Comparison of ENCODE assay signal across 22 mouse cellular contexts in genomic region chr13:24680951-24681350, GRCm38 (mm10).
DNase-seq lines count a peak whose midpoint lies in the region; ATAC-seq lines count a peak whose summit lies in the region.
"Had no signal": no experiment of that assay in that cellular context is flagged by ENCODE, and none has a peak within 500 bp of the region (broad histone marks: within the 10 kb centered on the region; RNA-seq: fewer than 3 reads in every experiment).

No protein-coding gene starts in this region.

- no peak overlapping the region for H3K4me2 ChIP-seq in forebrain, embryonic 14.5 days (ENCODE audit: low read length)
- H3K4me2 ChIP-seq: embryonic facial prominence, embryonic 13.5 days; embryonic facial prominence, embryonic 15.5 days; forebrain, embryonic 13.5 days had no signal

- no peak overlapping the region for H3K4me3 ChIP-seq in forebrain, embryonic 14.5 days (ENCODE audit: low read depth, low read length)
- H3K4me3 ChIP-seq in forebrain, embryonic 10.5 days: no peak overlapping the region
- H3K4me3 ChIP-seq: embryonic facial prominence, embryonic 13.5 days; embryonic facial prominence, embryonic 15.5 days; erythroblast, embryonic 14.5 days; forebrain, embryonic 13.5 days had no signal

- H3K9ac ChIP-seq in forebrain, embryonic 14.5 days (ENCODE audit: low read length): no peak overlapping the region
- H3K9ac ChIP-seq: embryonic facial prominence, embryonic 13.5 days; embryonic facial prominence, embryonic 15.5 days; forebrain, embryonic 13.5 days had no signal

- DNase-seq in forebrain, embryonic 14.5 days (ENCODE audit: low spot score): peak; percentile 41
- DNase-seq in forebrain, embryonic 10.5 days (ENCODE audit: extremely low spot score, low spot score): no peak
- DNase-seq in retina, postnatal 1 day: peak; percentile 51
- DNase-seq in retina, embryonic 14.5 days (ENCODE audit: low spot score): no peak
- no peak for DNase-seq in embryo, embryonic 11 days
- DNase-seq: adrenal gland, adult 2 months; adrenal gland, postnatal 10 days; adrenal gland, postnatal 25 days; B cell, adult 2 months; cerebellum, adult 11-12 months; cerebellum, adult 2 months; cerebellum, adult 9-10 months; cerebellum, postnatal 10 days; cerebellum, postnatal 25 days had no signal

- no peaks in the 10 kb centered on the region for H3K27me3 ChIP-seq in forebrain, embryonic 14.5 days (replicated peaks; ENCODE audit: control insufficient read depth, insufficient read depth, low read length)
- no peaks in the 10 kb centered on the region for H3K27me3 ChIP-seq in forebrain, embryonic 10.5 days (ENCODE audit: poor library complexity, severe bottlenecking)
- H3K27me3 ChIP-seq: CH12.LX; embryonic facial prominence, embryonic 13.5 days; embryonic facial prominence, embryonic 15.5 days; forebrain, embryonic 13.5 days had no signal

- no peak for ATAC-seq in forebrain, embryonic 14.5 days
- ATAC-seq: CD4-positive, CD25-positive, alpha-beta regulatory T cell, adult 4 months; forebrain, embryonic 13.5 days; forebrain, embryonic 16.5 days had no signal

- 52% methylated on average over 4 of the region's 4 CpGs for WGBS in forebrain, embryonic 14.5 days
- 95% methylated on average over 4 of the region's 4 CpGs for WGBS in forebrain, embryonic 10.5 days

- H3K36me3 ChIP-seq in forebrain, embryonic 14.5 days (ENCODE audit: control insufficient read depth, insufficient read depth, low read length): peaks cover 6% of the 10 kb centered on the region
- no peaks in the 10 kb centered on the region for H3K36me3 ChIP-seq in forebrain, embryonic 10.5 days (replicated peaks)
- H3K36me3 ChIP-seq: embryonic facial prominence, embryonic 13.5 days; embryonic facial prominence, embryonic 15.5 days; G1E had no signal

- no peaks in the 10 kb centered on the region for H3K9me3 ChIP-seq in forebrain, embryonic 14.5 days (replicated peaks; ENCODE audit: control insufficient read depth, low read length)
- H3K9me3 ChIP-seq in forebrain, embryonic 10.5 days: no peaks in the 10 kb centered on the region
- H3K9me3 ChIP-seq: embryonic facial prominence, embryonic 13.5 days; embryonic facial prominence, embryonic 15.5 days; forebrain, embryonic 13.5 days; G1E had no signal

- no peak overlapping the region for H3K27ac ChIP-seq in forebrain, embryonic 14.5 days (ENCODE audit: low read depth, low read length)
- H3K27ac ChIP-seq in forebrain, embryonic 10.5 days: no peak overlapping the region
- H3K27ac ChIP-seq: embryonic facial prominence, embryonic 13.5 days; embryonic facial prominence, embryonic 15.5 days; forebrain, embryonic 13.5 days had no signal

- H3K4me1 ChIP-seq in forebrain, embryonic 14.5 days (ENCODE audit: control insufficient read depth, insufficient read depth, low read length): peaks cover 6% of the 10 kb centered on the region; the same call in 1 of the 2 replicates
- peaks cover 11% of the 10 kb centered on the region for H3K4me1 ChIP-seq in forebrain, embryonic 10.5 days

Comparison
In these comparisons a context has a peak if more than half of its experiments do, and no peak if none do; other contexts are left out.
1. DNase-seq: peak in forebrain, embryonic 14.5 days (single experiment) and retina, postnatal 1 day (single experiment); none in forebrain, embryonic 10.5 days (single experiment), retina, embryonic 14.5 days (single experiment) and embryo, embryonic 11 days (single experiment).